ENCODE assay signal across 10 mouse cellular contexts in genomic region chr13:83715971-83716615, GRCm38 (mm10).
A peak's percentile ranks its signal among the peaks of the same experiment; 100 is the strongest.
DNase-seq lines count a peak whose midpoint lies in the region; ATAC-seq and TF ChIP-seq lines count a peak whose summit lies in the region.
"Had no signal": no experiment of that assay in that cellular context is flagged by ENCODE, and none has a peak within 500 bp of the region (broad histone marks: within the 10 kb centered on the region; RNA-seq: fewer than 3 reads in every experiment).

No protein-coding gene starts in this region.

- no peak for DNase-seq in layer of hippocampus, adult 2 months (ENCODE audit: low spot score in 2 of 2)
- no peak for DNase-seq in layer of hippocampus, adult 9-11 months
- DNase-seq in embryo, embryonic 10.5 days (ENCODE audit: low spot score), result peak; percentile 60
- DNase-seq in hindbrain, embryonic 14.5 days (ENCODE audit: low spot score), result peak; percentile 27
- no peak for DNase-seq in frontal cortex, postnatal 25 days (ENCODE audit: low spot score in 2 of 2)
- no peak for DNase-seq in thymus, adult 2 months
- DNase-seq: adrenal gland, postnatal 10 days had no signal

- H3K36me3 ChIP-seq in hindbrain, embryonic 14.5 days (replicated peaks; ENCODE audit: control insufficient read depth, insufficient read depth), result no peaks in the 10 kb centered on the region
- no peaks in the 10 kb centered on the region for H3K36me3 ChIP-seq in neural tube, embryonic 13.5 days
- H3K36me3 ChIP-seq in thymus, adult 2 months (ENCODE audit: control insufficient read depth, insufficient read depth, low read length), result no peaks in the 10 kb centered on the region
- H3K36me3 ChIP-seq: heart, embryonic 12.5 days had no signal

- peak overlapping the region; percentile 87 for H3K4me2 ChIP-seq in hindbrain, embryonic 14.5 days (replicated peaks)
- peak overlapping the region; percentile 69 for H3K4me2 ChIP-seq in neural tube, embryonic 13.5 days

- no peak for ATAC-seq in hindbrain, embryonic 14.5 days (ENCODE audit: low FRiP score)
- ATAC-seq in neural tube, embryonic 13.5 days (ENCODE audit: low read depth), result no peak
- ATAC-seq in inflammation-experienced regulatory T-cells, adult 6 months, result no peak

- H3K27ac ChIP-seq in layer of hippocampus, adult 2 months, result peak overlapping the region; percentile 100
- peak overlapping the region; percentile 100 for H3K27ac ChIP-seq in hindbrain, embryonic 14.5 days
- peak overlapping the region; percentile 100 for H3K27ac ChIP-seq in neural tube, embryonic 13.5 days (replicated peaks)
- no peak overlapping the region for H3K27ac ChIP-seq in thymus, adult 2 months (ENCODE audit: control insufficient read depth, insufficient read depth, low read length)

- 2% methylated on average over 27 of the region's 27 CpGs for WGBS in hindbrain, embryonic 14.5 days
- WGBS in neural tube, embryonic 13.5 days, result 2% methylated on average over 27 of the region's 27 CpGs
- 11% methylated on average over 27 of the region's 27 CpGs for WGBS in thymus, adult 2 months

- peaks cover 3% of the 10 kb centered on the region; the same call in 1 of the 2 replicates for H3K4me1 ChIP-seq in hindbrain, embryonic 14.5 days (replicated peaks; ENCODE audit: control insufficient read depth, insufficient read depth, low read length)
- peaks cover 54% of the 10 kb centered on the region for H3K4me1 ChIP-seq in neural tube, embryonic 13.5 days (replicated peaks)
- H3K4me1 ChIP-seq in thymus, adult 2 months (replicated peaks; ENCODE audit: control insufficient read depth, insufficient read depth, low read length), result no peaks in the 10 kb centered on the region

- H3K27me3 ChIP-seq in hindbrain, embryonic 14.5 days (ENCODE audit: control insufficient read depth, insufficient read depth, low read length), result peaks cover 6% of the 10 kb centered on the region; the same call in 1 of the 2 replicates
- H3K27me3 ChIP-seq in neural tube, embryonic 13.5 days, result peaks cover 25% of the 10 kb centered on the region
- H3K27me3 ChIP-seq in thymus, adult 2 months (ENCODE audit: control insufficient read depth, insufficient read depth, low read length), result peaks cover 15% of the 10 kb centered on the region

- H3K9ac ChIP-seq in hindbrain, embryonic 14.5 days, result peak overlapping the region; percentile 100
- peak overlapping the region; percentile 100 for H3K9ac ChIP-seq in neural tube, embryonic 13.5 days
- H3K9ac ChIP-seq: heart, embryonic 12.5 days had no signal

- H3K4me3 ChIP-seq in layer of hippocampus, adult 2 months, result peak overlapping the region; percentile 88
- H3K4me3 ChIP-seq in hindbrain, embryonic 14.5 days (replicated peaks; ENCODE audit: low read length), result peak overlapping the region; percentile 90
- peak overlapping the region; percentile 84 for H3K4me3 ChIP-seq in neural tube, embryonic 13.5 days
- H3K4me3 ChIP-seq in thymus, adult 2 months (ENCODE audit: control insufficient read depth, insufficient read depth, low read length), result no peak overlapping the region

- no peaks in the 10 kb centered on the region for H3K9me3 ChIP-seq in hindbrain, embryonic 14.5 days (ENCODE audit: control insufficient read depth, low read length)
- H3K9me3 ChIP-seq in neural tube, embryonic 13.5 days, result no peaks in the 10 kb centered on the region
- H3K9me3 ChIP-seq: heart, embryonic 12.5 days had no signal

- TF ChIP-seq CTCF in layer of hippocampus, adult 2 months (conservative IDR thresholded peaks at IDR 0.05), result no peak
- TF ChIP-seq CTCF in thymus, adult 2 months (IDR thresholded peaks at IDR 0.05; ENCODE audit: borderline replicate concordance, control insufficient read depth, extremely low read depth, insufficient read depth, low read length, poor library complexity), result no peak

- no peak for TF ChIP-seq POLR2A in thymus, adult 2 months (IDR thresholded peaks at IDR 0.05; ENCODE audit: control insufficient read depth, extremely low read depth, insufficient read depth, low read length, poor library complexity)

Comparison
In these comparisons a context has a peak if more than half of its experiments do, and no peak if none do; other contexts are left out.
1. DNase-seq: peak in embryo, embryonic 10.5 days (single experiment) and hindbrain, embryonic 14.5 days (single experiment); none in layer of hippocampus, adult 2 months (0 of 2), layer of hippocampus, adult 9-11 months (single experiment), frontal cortex, postnatal 25 days (0 of 2) and thymus, adult 2 months (single experiment).